In genomic region chr4:131939459-131939858, GRCm38 (mm10) we compare ENCODE assay signal across 24 mouse cellular contexts. TPM values are rescaled to one million over a fixed set of nuclear protein-coding genes. Genes with fewer than 3 reads are reported as not detected.
DNase-seq lines count a peak whose midpoint lies in the region; ATAC-seq and TF ChIP-seq lines count a peak whose summit lies in the region.
"Had no signal": no experiment of that assay in that cellular context is flagged by ENCODE, and none has a peak within 500 bp of the region (broad histone marks: within the 10 kb centered on the region; RNA-seq: fewer than 3 reads in every experiment).

No protein-coding gene starts in this region.

- no peak overlapping the region for H3K4me3 ChIP-seq in liver, adult 2 months (ENCODE audit: insufficient read depth, low read depth, low read length)
- H3K4me3 ChIP-seq in intestine, embryonic 15.5 days (replicated peaks) = no peak overlapping the region
- no peak overlapping the region for H3K4me3 ChIP-seq in intestine, embryonic 16.5 days (ENCODE audit: low read length)
- H3K4me3 ChIP-seq in liver, postnatal 0 days (ENCODE audit: low read depth, low read length) = no peak overlapping the region
- H3K4me3 ChIP-seq in lung, adult 2 months (replicated peaks; ENCODE audit: extremely low read depth, low read depth, low read length) = no peak overlapping the region
- H3K4me3 ChIP-seq: gastrocnemius, adult 2 months; heart, adult 2 months; heart, embryonic 10.5 days; heart, embryonic 13.5 days; hindbrain, embryonic 12.5 days; hindbrain, embryonic 15.5 days had no signal

- no peak for TF ChIP-seq CTCF in liver, adult 2 months (IDR thresholded peaks at IDR 0.05; ENCODE audit: low read depth, low read length)
- TF ChIP-seq CTCF in liver, postnatal 0 days (IDR thresholded peaks at IDR 0.05; ENCODE audit: low read depth) = no peak
- no peak for TF ChIP-seq CTCF in lung, adult 2 months (IDR thresholded peaks at IDR 0.05; ENCODE audit: insufficient read depth, low read length)

- peaks cover 47% of the 10 kb centered on the region for H3K36me3 ChIP-seq in liver, adult 2 months (ENCODE audit: control insufficient read depth, insufficient read depth, low read length)
- H3K36me3 ChIP-seq in intestine, embryonic 15.5 days = no peaks in the 10 kb centered on the region
- H3K36me3 ChIP-seq in intestine, embryonic 16.5 days (ENCODE audit: control insufficient read depth, insufficient read depth, low read length) = no peaks in the 10 kb centered on the region; the same call in 1 of the 2 replicates
- peaks cover 82% of the 10 kb centered on the region for H3K36me3 ChIP-seq in liver, postnatal 0 days (replicated peaks; ENCODE audit: insufficient read depth, low read length)

- no peaks in the 10 kb centered on the region for H3K9me3 ChIP-seq in intestine, embryonic 15.5 days
- H3K9me3 ChIP-seq in intestine, embryonic 16.5 days (ENCODE audit: control insufficient read depth, low read length) = no peaks in the 10 kb centered on the region
- H3K9me3 ChIP-seq in liver, postnatal 0 days (ENCODE audit: low read length) = no peaks in the 10 kb centered on the region
- H3K9me3 ChIP-seq: heart, embryonic 10.5 days; heart, embryonic 13.5 days; hindbrain, embryonic 12.5 days; hindbrain, embryonic 15.5 days had no signal

- H3K27me3 ChIP-seq in liver, adult 2 months (ENCODE audit: control insufficient read depth, insufficient read depth, low read length) = no peaks in the 10 kb centered on the region
- H3K27me3 ChIP-seq in intestine, embryonic 15.5 days (replicated peaks) = no peaks in the 10 kb centered on the region
- no peaks in the 10 kb centered on the region for H3K27me3 ChIP-seq in intestine, embryonic 16.5 days (replicated peaks; ENCODE audit: control insufficient read depth, insufficient read depth, low read length)
- no peaks in the 10 kb centered on the region for H3K27me3 ChIP-seq in liver, postnatal 0 days (ENCODE audit: insufficient read depth, low read length)
- H3K27me3 ChIP-seq: heart, embryonic 13.5 days; hindbrain, embryonic 12.5 days; hindbrain, embryonic 15.5 days had no signal

- no peak overlapping the region for H3K27ac ChIP-seq in liver, adult 2 months (replicated peaks; ENCODE audit: insufficient read depth, low read depth, low read length)
- H3K27ac ChIP-seq in intestine, embryonic 15.5 days = 0 out of 2 replicates have a peak overlapping the region, but pooled peaks have one; percentile 27
- peak overlapping the region; percentile 2; the same call in 1 of the 2 replicates for H3K27ac ChIP-seq in intestine, embryonic 16.5 days (ENCODE audit: low read length)
- H3K27ac ChIP-seq in liver, postnatal 0 days (ENCODE audit: low read depth) = peak overlapping the region; percentile 69
- H3K27ac ChIP-seq: gastrocnemius, adult 2 months; heart, adult 2 months; heart, embryonic 10.5 days; heart, embryonic 13.5 days; hindbrain, embryonic 12.5 days; hindbrain, embryonic 15.5 days had no signal

- no peaks in the 10 kb centered on the region for H3K4me1 ChIP-seq in liver, adult 2 months (ENCODE audit: control insufficient read depth, insufficient read depth, low read length)
- no peaks in the 10 kb centered on the region for H3K4me1 ChIP-seq in intestine, embryonic 15.5 days (replicated peaks)
- H3K4me1 ChIP-seq in intestine, embryonic 16.5 days (ENCODE audit: control insufficient read depth, insufficient read depth, low read length) = no peaks in the 10 kb centered on the region
- peaks cover 6% of the 10 kb centered on the region for H3K4me1 ChIP-seq in liver, postnatal 0 days (ENCODE audit: insufficient read depth)
- no peaks in the 10 kb centered on the region for H3K4me1 ChIP-seq in lung, adult 2 months (ENCODE audit: control insufficient read depth, insufficient read depth, low read length)
- H3K4me1 ChIP-seq: heart, embryonic 10.5 days; hindbrain, embryonic 12.5 days; hindbrain, embryonic 15.5 days had no signal

- no peak for TF ChIP-seq EP300 in liver, postnatal 0 days (IDR thresholded peaks at IDR 0.05; ENCODE audit: low read depth)

- ATAC-seq in intestine, embryonic 15.5 days = peak; percentile 47; the same call in 1 of the 2 replicates
- peak; percentile 75 for ATAC-seq in intestine, embryonic 16.5 days
- peak; percentile 82 for ATAC-seq in liver, postnatal 0 days
- ATAC-seq: CD4-positive, CD25-positive, alpha-beta regulatory T cell, adult 4 months; forebrain, embryonic 14.5 days; forebrain, postnatal 0 days had no signal

- peak; percentile 43 for DNase-seq in liver, adult 2 months (ENCODE audit: extremely low read depth, low read depth, low spot score)
- no peak for DNase-seq in liver
- DNase-seq in liver, postnatal 0 days = no peak
- DNase-seq in lung, postnatal 4 days = no peak
- no peak for DNase-seq in lung, adult 2 months
- DNase-seq: adrenal gland, adult 2 months; adrenal gland, postnatal 14 days; cerebellum, adult 11 months; cerebellum, adult 9-10 months; cerebellum, postnatal 14 days; forebrain, postnatal 0 days; gastrocnemius, adult 2 months; gastrocnemius, postnatal 14 days; heart, adult 2 months; heart, postnatal 14 days had no signal

- H3K4me2 ChIP-seq in intestine, embryonic 15.5 days (replicated peaks) = no peak overlapping the region
- no peak overlapping the region for H3K4me2 ChIP-seq in intestine, embryonic 16.5 days (ENCODE audit: low read depth, low read length)
- no peak overlapping the region for H3K4me2 ChIP-seq in liver, postnatal 0 days (ENCODE audit: low read depth, low read length)
- H3K4me2 ChIP-seq: heart, embryonic 13.5 days; hindbrain, embryonic 12.5 days; hindbrain, embryonic 15.5 days had no signal

- peaks cover 4% of the 10 kb centered on the region; the same call in 1 of the 2 replicates for H3K79me2 ChIP-seq in liver, adult 2 months (ENCODE audit: control insufficient read depth, insufficient read depth, low read length)

- TF ChIP-seq POLR2A in liver, adult 2 months (IDR thresholded peaks at IDR 0.05; ENCODE audit: extremely low read depth, insufficient read depth, low read length) = no peak
- TF ChIP-seq POLR2A in lung, adult 2 months (IDR thresholded peaks at IDR 0.05; ENCODE audit: borderline replicate concordance, extremely low read depth, low read depth, low read length) = no peak

- 29% methylated on average over 2 of the region's 2 CpGs for WGBS in liver, adult 2 months
- WGBS in intestine, embryonic 15.5 days = 51% methylated on average over 2 of the region's 2 CpGs
- 62% methylated on average over 2 of the region's 2 CpGs for WGBS in intestine, embryonic 16.5 days
- WGBS in liver, postnatal 0 days (ENCODE audit: insufficient replicate concordance) = 71% methylated on average over 2 of the region's 2 CpGs
- WGBS in lung, adult 2 months = 74% methylated on average over 2 of the region's 2 CpGs

- H3K9ac ChIP-seq in liver, adult 2 months (ENCODE audit: low read depth, low read length) = no peak overlapping the region
- no peak overlapping the region for H3K9ac ChIP-seq in intestine, embryonic 15.5 days
- H3K9ac ChIP-seq in intestine, embryonic 16.5 days (ENCODE audit: low read depth, low read length) = no peak overlapping the region
- no peak overlapping the region for H3K9ac ChIP-seq in liver, postnatal 0 days (replicated peaks)
- H3K9ac ChIP-seq: forebrain, postnatal 0 days; heart, embryonic 13.5 days; hindbrain, embryonic 12.5 days; hindbrain, embryonic 15.5 days had no signal

RNA-seq across cellular contexts. Expression of gene Tmem200b, which starts 17.9 kb away (rescaled TPM):
- total RNA-seq in liver, adult 2 months (2014; rRNA removed) = 1.7 and 2.4 TPM in 2 replicates
- 5.7 and 9.0 TPM in 2 replicates for polyA plus RNA-seq in liver, adult 2 months (2012; rRNA removed)
- 0.74 and 1.2 TPM in 2 replicates for polyA plus RNA-seq in intestine, embryonic 15.5 days (2015; fragmentation: Nextera tagmentation; extraction: Ambion mirVana)
- 0.18 and 0.20 TPM in 2 replicates for polyA plus RNA-seq in intestine, embryonic 16.5 days (2015; fragmentation: Nextera tagmentation; extraction: Ambion mirVana)
- 0.18 and 0.31 TPM in 2 replicates for polyA plus RNA-seq in liver, postnatal 0 days (2015; fragmentation: Nextera tagmentation; extraction: Ambion mirVana)
- 24.8 and 45.1 TPM in 2 replicates for polyA plus RNA-seq in lung, adult 2 months (2012; rRNA removed)
- total RNA-seq: MEL had no signal
- polyA plus RNA-seq: CD4-positive, CD25-positive, alpha-beta regulatory T cell, adult 4 months; forebrain, embryonic 14.5 days had no signal
